Mouse (Mus musculus): ENCODE measurements around the gene Pdia5. TPM values are rescaled to one million over a fixed set of nuclear protein-coding genes. Genes with fewer than 3 reads are reported as not detected.

Gene Pdia5
- polyA plus RNA-seq, 1 experiment: 8.0 TPM

DNA sequence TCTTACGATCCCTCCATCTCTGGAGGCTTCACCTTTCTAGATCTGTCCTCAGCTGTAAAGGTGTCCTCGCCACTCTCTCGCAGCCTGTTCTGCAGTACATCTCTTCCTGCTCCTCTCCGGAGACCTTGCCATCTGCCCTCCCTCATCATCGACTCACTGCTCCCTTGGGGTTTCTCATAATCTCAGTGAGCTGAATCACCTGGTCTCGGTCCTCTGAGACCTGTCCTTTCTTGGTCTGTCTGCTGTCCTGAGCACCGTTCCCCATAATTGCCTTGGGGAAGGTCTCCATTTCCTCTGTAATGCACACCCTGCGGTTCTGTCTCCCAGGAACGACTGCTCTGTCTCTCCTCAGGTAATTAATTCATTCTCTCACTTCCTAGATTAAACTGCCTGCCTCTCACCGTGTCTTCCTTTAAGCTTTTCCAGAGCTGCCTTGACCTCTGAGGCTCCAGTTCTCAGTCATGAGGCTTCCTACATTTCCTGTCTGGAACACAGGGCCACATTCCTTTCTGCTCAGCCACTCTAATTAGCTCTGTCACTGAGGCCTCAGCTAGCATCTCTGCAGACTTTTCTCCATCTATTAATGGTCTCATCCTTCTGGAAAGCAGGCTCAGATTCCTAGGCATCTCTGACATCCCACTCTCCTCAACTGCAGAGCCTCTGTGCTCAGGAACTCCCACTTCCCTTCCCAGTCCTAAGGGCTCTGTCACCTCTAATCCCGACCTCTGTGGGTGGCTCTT lies 18.8 kb upstream of the Pdia5 start:
- Histone ChIP-seq H3K4me3 (ENCODE audit: insufficient read depth, low read length) (no peak overlapping the region), H3K27ac (ENCODE audit: insufficient read depth, low read length) (no peak overlapping the region), H3K4me1 (ENCODE audit: control insufficient read depth, insufficient read depth, low read length) (no peaks in the 10 kb centered on the region)
- TF ChIP-seq CTCF (IDR thresholded peaks at IDR 0.05; ENCODE audit: extremely low read depth, insufficient read depth, low read length) (no peak), POLR2A (IDR thresholded peaks at IDR 0.05; ENCODE audit: extremely low read depth, insufficient read depth, low read length) (no peak)

DNA sequence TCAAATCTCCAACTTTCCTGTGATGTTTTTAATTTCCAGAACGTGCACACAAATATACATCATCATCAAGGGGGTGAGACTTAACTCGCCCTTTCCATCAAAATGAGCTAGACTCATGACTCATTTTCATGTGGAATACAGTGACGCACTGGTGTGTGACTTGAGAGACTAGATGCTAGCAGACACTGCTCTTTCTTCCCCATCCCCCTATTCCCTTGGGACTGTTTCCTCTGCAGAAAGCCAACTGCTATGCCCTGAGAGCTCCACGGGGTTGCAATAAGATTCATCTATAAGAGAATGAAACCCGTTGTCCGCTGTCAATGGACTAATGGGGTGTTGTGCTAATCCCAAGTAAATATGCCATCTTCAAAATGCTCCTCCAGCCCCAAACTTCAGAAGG lies 17.9 kb upstream of the Pdia5 start:
- Histone ChIP-seq H3K4me3 (ENCODE audit: insufficient read depth, low read length) (no peak overlapping the region), H3K27ac (ENCODE audit: insufficient read depth, low read length) (no peak overlapping the region), H3K4me1 (ENCODE audit: control insufficient read depth, insufficient read depth, low read length) (no peaks in the 10 kb centered on the region)
- TF ChIP-seq CTCF (IDR thresholded peaks at IDR 0.05; ENCODE audit: extremely low read depth, insufficient read depth, low read length) (no peak), POLR2A (IDR thresholded peaks at IDR 0.05; ENCODE audit: extremely low read depth, insufficient read depth, low read length) (no peak)

DNA sequence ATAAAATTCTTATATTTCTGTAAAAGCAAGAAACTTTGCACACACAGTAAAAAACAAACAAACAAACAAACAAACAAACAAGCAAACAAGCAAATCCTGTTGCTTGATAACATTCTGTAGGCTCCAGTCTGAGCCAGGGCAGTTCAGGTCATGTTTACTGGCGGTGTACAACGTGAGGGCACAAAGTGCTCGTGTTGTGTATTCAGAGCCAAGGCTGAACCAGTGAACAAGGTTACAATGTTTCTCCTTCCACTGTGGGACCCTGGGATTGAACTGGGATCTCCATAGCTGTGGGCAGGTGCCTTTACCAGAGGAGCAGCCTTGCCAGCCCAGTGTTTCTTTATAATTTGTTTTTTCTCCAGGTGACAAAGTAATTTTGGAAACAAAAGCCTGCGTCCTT lies 15.1 kb upstream of the Pdia5 start:
- TF ChIP-seq CTCF (IDR thresholded peaks at IDR 0.05; ENCODE audit: extremely low read depth, insufficient read depth, low read length) (no peak), POLR2A (IDR thresholded peaks at IDR 0.05; ENCODE audit: extremely low read depth, insufficient read depth, low read length) (no peak)
- Histone ChIP-seq H3K4me1 (ENCODE audit: control insufficient read depth, insufficient read depth, low read length) (no peaks in the 10 kb centered on the region), H3K27ac (ENCODE audit: insufficient read depth, low read length) (no peak overlapping the region), H3K4me3 (ENCODE audit: insufficient read depth, low read length) (no peak overlapping the region)

DNA sequence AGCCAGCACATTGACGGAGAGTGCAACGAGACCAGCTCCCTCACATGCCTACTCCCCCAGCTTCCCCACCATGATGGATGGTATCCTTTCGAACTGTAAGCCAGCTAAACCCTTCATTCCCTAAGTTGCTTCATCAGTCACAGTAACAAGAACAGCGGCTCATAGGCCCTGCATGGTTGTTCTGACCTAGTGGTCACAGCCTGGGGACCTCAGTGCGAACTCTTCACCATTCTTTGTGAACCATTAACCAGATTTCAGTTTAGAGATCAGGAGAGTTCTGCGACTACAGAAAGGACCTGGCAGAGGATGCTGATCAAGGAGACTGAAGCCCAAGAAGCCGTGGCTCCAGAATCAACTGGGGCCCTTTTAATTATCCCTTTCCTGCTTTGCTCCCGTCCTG lies 13.6 kb upstream of the Pdia5 start:
- Histone ChIP-seq H3K4me3 (ENCODE audit: insufficient read depth, low read length) (no peak overlapping the region), H3K27ac (ENCODE audit: insufficient read depth, low read length) (no peak overlapping the region), H3K4me1 (ENCODE audit: control insufficient read depth, insufficient read depth, low read length) (no peaks in the 10 kb centered on the region)
- no peak for TF ChIP-seq CTCF (IDR thresholded peaks at IDR 0.05; ENCODE audit: extremely low read depth, insufficient read depth, low read length)
- TF ChIP-seq POLR2A (IDR thresholded peaks at IDR 0.05; ENCODE audit: extremely low read depth, insufficient read depth, low read length): no peak

DNA sequence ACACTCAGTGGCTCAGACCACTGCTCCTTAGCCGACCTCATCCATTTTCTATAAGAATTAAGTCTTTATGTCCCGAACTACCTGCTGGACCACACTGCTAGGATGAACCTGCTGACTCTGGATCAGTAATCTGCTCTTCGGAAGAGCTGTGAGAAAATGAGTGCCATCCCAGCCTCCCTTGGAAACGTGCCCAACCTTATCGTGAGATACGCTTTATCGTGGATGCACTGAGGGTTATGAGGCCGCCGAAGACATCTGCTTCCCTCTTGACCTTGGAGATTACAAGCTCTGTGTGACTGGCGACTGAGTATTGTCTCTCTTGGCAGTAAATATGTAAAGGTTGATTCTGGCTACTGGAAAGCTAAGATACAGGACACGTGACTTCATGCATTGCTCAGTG lies 11.8 kb upstream of the Pdia5 start:
- TF ChIP-seq CTCF (IDR thresholded peaks at IDR 0.05; ENCODE audit: extremely low read depth, insufficient read depth, low read length): no peak
- TF ChIP-seq POLR2A (IDR thresholded peaks at IDR 0.05; ENCODE audit: extremely low read depth, insufficient read depth, low read length): no peak
- Histone ChIP-seq H3K4me3 (ENCODE audit: insufficient read depth, low read length) (no peak overlapping the region), H3K27ac (ENCODE audit: insufficient read depth, low read length) (no peak overlapping the region), H3K4me1 (ENCODE audit: control insufficient read depth, insufficient read depth, low read length) (no peaks in the 10 kb centered on the region)

DNA sequence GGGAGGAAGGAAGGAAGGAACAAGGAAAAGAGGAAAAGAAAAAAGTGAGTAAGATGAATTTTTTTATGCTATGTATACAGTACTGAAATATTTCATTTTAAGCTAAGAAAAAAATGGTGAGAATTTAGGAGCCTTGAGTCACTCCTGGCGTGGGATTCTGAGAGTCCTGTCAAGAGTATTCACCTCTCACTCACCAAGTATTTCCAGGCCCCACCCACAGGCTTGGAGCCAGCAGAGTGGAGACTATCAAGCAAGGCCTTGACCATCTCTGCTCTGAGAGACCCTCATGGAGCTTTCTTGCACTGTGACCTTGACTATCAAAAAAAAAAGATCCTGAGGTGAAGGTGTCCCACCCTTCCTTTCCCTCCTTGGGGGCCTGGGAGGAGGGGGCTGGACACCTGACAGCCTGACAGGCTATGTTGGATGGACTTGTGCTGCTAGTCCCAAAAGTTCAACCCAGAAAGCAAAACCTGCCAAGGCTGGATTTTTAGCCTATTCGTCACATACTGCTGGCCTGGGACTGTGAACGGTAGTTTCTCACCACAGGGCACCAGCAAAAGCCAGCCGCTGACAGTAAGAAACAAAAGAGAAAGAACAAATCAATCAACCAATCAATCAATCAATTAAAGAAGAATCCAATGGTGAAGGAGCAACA lies 10.6 kb upstream of the Pdia5 start:
- TF ChIP-seq POLR2A (IDR thresholded peaks at IDR 0.05; ENCODE audit: extremely low read depth, insufficient read depth, low read length): no peak
- Histone ChIP-seq H3K4me1 (ENCODE audit: control insufficient read depth, insufficient read depth, low read length) (no peaks in the 10 kb centered on the region), H3K27ac (ENCODE audit: insufficient read depth, low read length) (no peak overlapping the region), H3K4me3 (ENCODE audit: insufficient read depth, low read length) (no peak overlapping the region)

DNA sequence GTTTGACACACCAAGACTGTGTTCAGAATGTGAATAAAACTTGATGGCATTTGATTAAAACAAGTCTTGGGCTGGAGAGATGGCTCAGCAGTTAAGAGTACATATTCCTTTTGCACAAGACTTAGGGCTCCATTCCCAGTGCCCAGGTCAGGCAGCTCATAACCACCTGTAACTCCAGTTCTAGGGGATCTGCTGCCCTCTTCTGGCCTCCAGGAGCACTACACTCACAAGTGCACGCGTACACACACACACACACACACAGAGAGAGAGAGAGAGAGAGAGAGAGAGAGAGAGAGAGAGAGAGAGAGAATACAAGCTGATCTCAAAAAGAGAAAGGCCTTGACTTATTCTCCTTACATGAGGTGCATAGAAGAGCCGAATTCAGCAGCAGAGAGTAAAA lies 9.7 kb upstream of the Pdia5 start:
- no peak overlapping the region for H3K4me3 ChIP-seq (ENCODE audit: insufficient read depth, low read length)
- H3K27ac ChIP-seq (ENCODE audit: insufficient read depth, low read length): no peak overlapping the region
- H3K4me1 ChIP-seq (ENCODE audit: control insufficient read depth, insufficient read depth, low read length): no peaks in the 10 kb centered on the region
- TF ChIP-seq POLR2A (IDR thresholded peaks at IDR 0.05; ENCODE audit: extremely low read depth, insufficient read depth, low read length): no peak
- no peak for TF ChIP-seq CTCF (IDR thresholded peaks at IDR 0.05; ENCODE audit: extremely low read depth, insufficient read depth, low read length)

DNA sequence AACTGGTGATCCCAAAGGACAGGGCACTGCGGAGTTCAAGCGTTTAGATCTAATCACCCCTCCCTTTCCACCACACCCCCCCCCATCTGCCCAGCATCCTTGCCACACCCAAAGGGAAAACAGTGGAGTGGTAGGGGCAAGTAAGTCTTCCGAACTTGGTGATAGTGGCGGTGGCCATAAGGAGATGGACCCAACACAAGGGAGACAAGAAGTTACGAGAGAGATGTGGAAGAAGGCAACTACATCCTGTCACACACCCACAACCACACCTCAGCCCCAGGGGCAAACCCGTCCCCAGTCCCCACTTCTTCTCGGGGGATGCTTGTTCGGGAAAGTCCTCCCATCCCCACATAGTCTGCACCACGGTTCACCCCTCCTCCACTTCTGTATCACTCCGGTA lies 880 bp downstream of the Pdia5 start:
- Histone ChIP-seq H3K4me1 (ENCODE audit: control insufficient read depth, insufficient read depth, low read length) (peaks cover 1% of the 10 kb centered on the region; the same call in 1 of the 2 replicates), H3K4me3 (ENCODE audit: insufficient read depth, low read length) (peak overlapping the region; percentile 70), H3K27ac (ENCODE audit: insufficient read depth, low read length) (no peak overlapping the region)
- no peak for TF ChIP-seq CTCF (IDR thresholded peaks at IDR 0.05; ENCODE audit: extremely low read depth, insufficient read depth, low read length)
- no peak for TF ChIP-seq POLR2A (IDR thresholded peaks at IDR 0.05; ENCODE audit: extremely low read depth, insufficient read depth, low read length)

DNA sequence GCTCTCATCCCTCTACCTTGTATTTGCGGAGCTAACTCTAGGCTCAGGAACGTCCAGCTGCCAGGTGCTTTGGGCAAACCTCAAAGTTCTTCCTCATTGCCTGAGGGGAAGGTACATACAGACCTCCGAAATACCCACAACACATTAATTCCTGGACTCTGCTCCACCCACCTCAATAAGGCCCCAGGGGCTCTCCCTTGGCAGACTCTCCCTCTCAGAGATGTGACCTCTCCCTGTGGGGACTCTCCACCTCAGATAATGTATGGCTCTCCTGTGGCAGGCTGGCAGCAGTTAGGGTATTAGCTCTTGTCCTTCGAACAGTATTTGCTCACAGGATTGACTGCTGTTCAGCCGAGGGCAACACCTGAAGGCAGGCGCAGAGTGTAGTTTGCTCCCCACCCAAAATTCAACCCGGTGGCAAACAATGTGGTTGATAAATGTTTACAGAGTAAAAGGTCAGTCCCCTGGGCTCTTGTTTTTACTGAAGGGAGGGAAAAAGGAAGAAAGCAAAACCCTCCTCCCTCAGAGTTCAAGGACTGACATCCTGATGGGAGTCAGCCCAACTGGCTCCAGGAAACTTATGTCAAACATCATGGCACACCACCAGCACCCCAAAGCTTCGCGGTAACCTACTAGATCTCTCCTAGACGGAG lies 1.5 kb downstream of the Pdia5 start:
- Histone ChIP-seq H3K4me3 (ENCODE audit: insufficient read depth, low read length) (no peak overlapping the region), H3K4me1 (ENCODE audit: control insufficient read depth, insufficient read depth, low read length) (peaks cover 1% of the 10 kb centered on the region; the same call in 1 of the 2 replicates), H3K27ac (ENCODE audit: insufficient read depth, low read length) (no peak overlapping the region)
- TF ChIP-seq POLR2A (IDR thresholded peaks at IDR 0.05; ENCODE audit: extremely low read depth, insufficient read depth, low read length): no peak
- TF ChIP-seq CTCF (IDR thresholded peaks at IDR 0.05; ENCODE audit: extremely low read depth, insufficient read depth, low read length): no peak

DNA sequence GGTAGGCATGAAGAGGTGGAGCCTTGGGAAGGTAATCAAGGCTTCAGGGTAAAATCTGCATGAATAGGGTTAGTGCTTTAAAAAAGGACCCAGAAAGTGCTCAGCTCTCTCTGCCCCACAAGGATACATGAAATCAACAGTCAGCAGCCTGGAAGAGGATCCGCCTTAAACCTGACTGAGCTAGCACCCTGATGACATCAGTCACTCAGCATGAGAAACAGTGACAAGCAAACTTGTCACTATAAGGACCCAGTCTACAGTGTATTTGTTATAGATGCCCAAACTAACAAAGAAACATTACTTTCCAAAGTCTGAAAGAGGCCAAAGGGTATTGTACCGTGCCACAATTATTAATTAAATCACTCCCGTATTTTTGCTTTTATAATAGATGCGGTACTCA lies 2.9 kb downstream of the Pdia5 start:
- TF ChIP-seq POLR2A (IDR thresholded peaks at IDR 0.05; ENCODE audit: extremely low read depth, insufficient read depth, low read length) (no peak), CTCF (IDR thresholded peaks at IDR 0.05; ENCODE audit: extremely low read depth, insufficient read depth, low read length) (no peak)
- H3K27ac ChIP-seq (ENCODE audit: insufficient read depth, low read length): no peak overlapping the region
- H3K4me3 ChIP-seq (ENCODE audit: insufficient read depth, low read length): no peak overlapping the region
- peaks cover 1% of the 10 kb centered on the region; the same call in 1 of the 2 replicates for H3K4me1 ChIP-seq (ENCODE audit: control insufficient read depth, insufficient read depth, low read length)
